Mouse (Mus musculus): ENCODE data around the gene Pex14. TPM values are rescaled to one million over a fixed set of nuclear protein-coding genes. Genes with fewer than 3 reads are reported as not detected.
A peak's percentile ranks its signal among the peaks of the same experiment; 100 is the strongest.

The Pex14 gene
- 51.1 and 54.3 TPM in 2 replicates for polyA plus RNA-seq (2015; fragmentation: Nextera tagmentation; extraction: Ambion mirVana)

- Histone ChIP-seq H3K9me3 (no peaks in the 10 kb centered on the region), H3K36me3 (no peaks in the 10 kb centered on the region), H3K9ac (peak within 1 kb of the TSS; percentile 91), H3K27ac (peak within 1 kb of the TSS; percentile 44; the same call in 1 of the 2 replicates), H3K4me1 (peaks cover 18% of the 10 kb centered on the region), H3K4me3 (peak within 1 kb of the TSS; percentile 98), H3K27me3 (no peaks in the 10 kb centered on the region), H3K4me2 (replicated peaks) (peak within 1 kb of the TSS; percentile 96)
- WGBS = 0% methylated on average over 49 of the region's 50 CpGs
- peak; percentile 85 for ATAC-seq (ENCODE audit: low FRiP score, low read depth)
Measured at GRCm38 (mm10) chr4:149099369-149100017, at the start of gene Pex14. TSS of gene Pex14 (minus strand) at chr4:149099876.

- H3K27me3 ChIP-seq = no peaks in the 10 kb centered on the region
- no peak for ATAC-seq (ENCODE audit: low FRiP score, low read depth)
- 79% methylated on average over 9 of the region's 9 CpGs for WGBS
Measured at GRCm38 (mm10) chr4:149149196-149149595, 49.5 kb upstream of the Pex14 start.

DNA sequence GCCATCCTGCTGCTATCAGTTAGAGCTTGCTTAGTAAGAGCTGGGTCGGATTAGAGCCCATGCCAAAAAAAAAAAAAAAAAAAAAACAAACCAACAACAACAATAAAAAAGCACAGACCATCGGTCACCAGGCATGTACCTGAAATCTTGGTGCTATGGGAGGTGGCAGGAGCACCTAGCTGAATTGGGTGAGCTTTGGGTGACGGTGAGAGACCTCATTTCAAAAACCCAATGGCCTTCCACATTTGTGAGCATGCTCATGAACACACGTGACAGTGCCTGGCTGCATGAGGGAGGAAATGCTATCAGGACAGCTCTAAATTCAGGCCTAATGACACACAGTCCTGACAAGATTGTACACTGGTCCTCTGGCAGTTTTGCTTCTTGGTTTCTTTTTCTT, 48.4 kb upstream of the Pex14 start:
- no peak for ATAC-seq (ENCODE audit: low FRiP score, low read depth)
- Histone ChIP-seq H3K4me3 (no peak overlapping the region), H3K9me3 (no peaks in the 10 kb centered on the region), H3K36me3 (peaks cover 42% of the 10 kb centered on the region), H3K27ac (no peak overlapping the region), H3K4me2 (replicated peaks) (no peak overlapping the region), H3K9ac (no peak overlapping the region), H3K4me1 (0 out of 2 replicates have a peak, but pooled peaks cover 6% of the 10 kb centered on the region), H3K27me3 (no peaks in the 10 kb centered on the region)
- 73% methylated on average over 4 of the region's 4 CpGs for WGBS

More at GRCm38 (mm10) chr4:149149196-149149595, 49.5 kb upstream of the Pex14 start:
- Histone ChIP-seq H3K36me3 (peaks cover 54% of the 10 kb centered on the region), H3K4me2 (replicated peaks) (no peak overlapping the region), H3K4me1 (0 out of 2 replicates have a peak, but pooled peaks cover 6% of the 10 kb centered on the region), H3K9ac (no peak overlapping the region), H3K27ac (no peak overlapping the region), H3K4me3 (no peak overlapping the region), H3K9me3 (no peaks in the 10 kb centered on the region)

DNA sequence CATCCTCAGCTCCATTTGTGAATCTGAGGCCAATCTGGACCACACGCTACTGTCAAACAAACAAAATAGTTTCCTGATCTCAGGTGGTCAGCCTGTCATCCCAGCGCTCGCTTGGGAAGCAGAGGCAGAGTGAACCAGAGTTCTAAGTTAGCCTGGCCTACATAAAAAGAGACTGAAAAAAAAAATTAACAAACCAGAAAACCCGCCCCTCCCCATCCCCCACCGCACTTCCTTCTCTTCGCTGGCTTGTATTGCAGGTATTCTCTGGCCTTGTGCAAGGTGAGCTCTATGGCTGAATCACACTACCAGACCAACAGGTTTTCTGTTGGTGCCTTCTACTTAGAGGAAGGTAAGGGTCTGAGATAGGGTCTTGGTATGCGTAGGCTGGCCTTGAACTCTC, 47.9 kb upstream of the Pex14 start:
- ATAC-seq (ENCODE audit: low FRiP score, low read depth) = no peak
- no peaks in the 10 kb centered on the region for H3K27me3 ChIP-seq
- WGBS = 84% methylated on average over 7 of the region's 7 CpGs

DNA sequence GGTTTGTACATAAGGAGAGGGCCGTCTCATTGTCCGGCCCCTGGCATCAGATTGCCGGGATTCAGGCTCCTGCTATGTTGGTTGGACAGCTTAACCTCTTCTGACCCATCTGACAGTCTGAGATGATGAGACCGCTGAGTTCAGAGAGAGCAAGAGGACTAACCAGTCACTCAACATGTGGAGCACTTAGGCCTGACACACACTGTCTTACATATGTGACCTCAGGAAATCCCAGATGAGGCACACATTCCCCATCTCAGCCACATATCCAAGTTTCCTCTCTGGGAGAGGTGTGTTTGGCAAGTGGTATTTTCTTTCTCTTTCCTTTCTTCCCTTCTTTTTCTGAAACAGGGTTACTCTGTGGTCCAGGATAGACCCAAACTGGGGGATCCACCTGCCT, 45.5 kb upstream of the Pex14 start:
- no peak for ATAC-seq (ENCODE audit: low FRiP score, low read depth)
- H3K27ac ChIP-seq = no peak overlapping the region
- no peak overlapping the region for H3K4me3 ChIP-seq
- 84% methylated on average over 4 of the region's 4 CpGs for WGBS
- H3K9me3 ChIP-seq = no peaks in the 10 kb centered on the region
- H3K4me1 ChIP-seq = 0 out of 2 replicates have a peak, but pooled peaks cover 6% of the 10 kb centered on the region
- peaks cover 13% of the 10 kb centered on the region for H3K36me3 ChIP-seq
- H3K4me2 ChIP-seq (replicated peaks) = no peak overlapping the region
- no peak overlapping the region for H3K9ac ChIP-seq
- no peaks in the 10 kb centered on the region for H3K27me3 ChIP-seq

More for the DNA sequence above, 47.9 kb upstream of the Pex14 start:
- no peaks in the 10 kb centered on the region for H3K9me3 ChIP-seq
- no peak overlapping the region for H3K4me3 ChIP-seq
- H3K4me2 ChIP-seq (replicated peaks) = no peak overlapping the region
- 0 out of 2 replicates have a peak, but pooled peaks cover 6% of the 10 kb centered on the region for H3K4me1 ChIP-seq
- H3K9ac ChIP-seq = no peak overlapping the region
- peaks cover 37% of the 10 kb centered on the region for H3K36me3 ChIP-seq
- H3K27ac ChIP-seq = no peak overlapping the region

DNA sequence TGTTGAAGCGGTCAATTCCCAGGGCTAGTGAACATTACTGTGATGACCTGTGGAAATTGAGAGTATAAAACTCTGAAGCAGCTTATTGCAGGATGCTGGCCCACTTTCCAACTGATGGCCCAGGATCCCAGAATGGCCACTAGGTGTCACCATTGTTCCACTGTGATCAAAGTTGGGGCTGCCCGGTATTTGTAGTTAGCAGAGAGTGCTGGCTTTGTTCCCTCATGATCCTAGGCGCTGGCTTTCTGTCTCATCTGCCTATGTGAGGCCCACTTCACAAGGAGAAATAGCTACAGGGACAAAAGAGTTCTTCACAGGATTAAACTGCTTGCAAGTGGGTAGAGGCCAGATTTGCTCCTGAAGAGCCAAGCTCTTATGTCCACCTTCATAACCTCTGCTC, 44.8 kb upstream of the Pex14 start:
- Histone ChIP-seq H3K36me3 (peaks cover 6% of the 10 kb centered on the region), H3K4me1 (0 out of 2 replicates have a peak, but pooled peaks cover 6% of the 10 kb centered on the region), H3K27ac (no peak overlapping the region), H3K4me3 (no peak overlapping the region), H3K4me2 (replicated peaks) (no peak overlapping the region), H3K27me3 (no peaks in the 10 kb centered on the region), H3K9me3 (no peaks in the 10 kb centered on the region), H3K9ac (no peak overlapping the region)
- ATAC-seq (ENCODE audit: low FRiP score, low read depth) = peak; percentile 88
- WGBS = 7% methylated on average over 3 of the region's 3 CpGs

DNA sequence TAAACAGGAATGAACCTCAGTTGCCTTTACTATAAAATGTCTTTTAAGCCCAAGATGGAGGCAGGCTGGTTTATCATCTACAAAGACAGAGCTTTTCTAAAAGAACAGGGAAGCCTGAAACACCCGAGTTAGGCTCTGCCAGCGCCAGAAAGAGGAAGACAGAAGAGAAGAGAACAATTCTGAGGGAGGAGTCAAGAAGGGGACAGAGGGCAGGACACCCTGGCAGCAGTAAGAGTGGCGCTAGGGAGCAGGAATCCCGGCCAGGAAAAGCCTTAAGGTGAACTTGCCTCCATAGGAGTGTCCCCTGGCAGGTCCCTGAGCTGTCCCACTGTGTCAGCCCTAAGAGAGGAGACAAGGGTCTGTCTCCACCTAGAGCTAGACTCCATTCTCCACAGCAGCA, 43.9 kb upstream of the Pex14 start:
- Histone ChIP-seq H3K9ac (no peak overlapping the region), H3K27ac (no peak overlapping the region), H3K4me1 (0 out of 2 replicates have a peak, but pooled peaks cover 6% of the 10 kb centered on the region), H3K9me3 (no peaks in the 10 kb centered on the region), H3K27me3 (no peaks in the 10 kb centered on the region), H3K4me3 (no peak overlapping the region), H3K36me3 (no peaks in the 10 kb centered on the region), H3K4me2 (replicated peaks) (no peak overlapping the region)
- 38% methylated on average over 4 of the region's 4 CpGs for WGBS
- no peak for ATAC-seq (ENCODE audit: low FRiP score, low read depth)

DNA sequence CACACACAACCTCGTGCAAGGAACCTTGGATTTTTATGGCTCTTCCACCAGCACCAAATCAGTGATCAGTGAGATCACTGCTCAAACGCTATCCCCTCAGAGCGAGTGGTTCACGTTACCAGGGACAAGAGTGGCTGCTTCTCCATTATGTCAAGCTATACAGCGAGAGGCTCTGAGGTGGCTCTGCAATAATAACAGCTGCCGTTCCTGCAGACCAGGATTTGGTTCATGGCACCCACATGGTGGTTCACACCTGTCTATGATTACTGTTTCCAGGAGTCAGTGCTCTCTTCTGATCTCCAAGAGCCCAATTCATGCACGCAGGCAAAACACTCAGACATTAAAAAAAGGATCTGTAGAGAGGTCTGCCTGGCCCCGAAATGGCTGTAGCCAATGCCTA, 38.8 kb upstream of the Pex14 start:
- WGBS = 55% methylated on average over 8 of the region's 8 CpGs
- no peak for ATAC-seq (ENCODE audit: low FRiP score, low read depth)
- H3K4me3 ChIP-seq = no peak overlapping the region

DNA sequence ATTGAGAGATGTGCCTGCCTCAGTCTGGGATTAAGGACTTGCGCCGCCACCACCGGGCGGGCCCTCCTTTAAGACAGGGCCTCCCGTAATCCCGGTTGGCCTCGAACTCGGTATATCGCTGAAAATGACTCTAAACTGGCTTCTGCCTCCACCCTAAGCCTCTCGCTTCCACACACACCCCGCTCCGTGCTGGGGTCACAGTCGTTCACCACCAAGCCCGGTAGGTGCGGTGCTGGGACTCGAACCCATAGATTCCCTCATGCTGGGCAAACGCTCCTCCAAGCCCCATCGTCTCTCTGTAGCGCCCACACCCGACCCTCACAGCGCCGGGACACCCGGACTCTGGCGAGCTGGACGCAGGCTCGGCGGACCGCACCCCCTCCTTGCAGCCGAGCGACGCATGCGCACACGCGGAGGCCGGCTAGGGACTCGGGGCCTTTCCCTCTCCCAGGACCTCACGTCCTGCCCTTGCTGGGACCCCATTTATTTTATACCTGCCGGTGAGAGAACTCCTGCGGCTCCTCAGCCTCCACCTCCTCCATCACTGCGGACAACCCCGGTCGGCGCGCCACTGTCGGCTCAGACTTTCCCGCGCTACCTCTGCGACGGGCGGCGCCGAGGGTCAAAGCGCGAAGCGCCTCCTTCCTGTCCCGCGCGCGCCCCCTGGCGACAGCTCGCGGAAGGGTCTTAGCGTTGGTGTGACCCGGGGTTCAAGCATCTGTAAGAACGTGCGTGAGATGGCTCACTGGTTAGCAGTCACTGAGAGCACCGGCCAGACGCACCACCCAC, 37.5 kb upstream of the Pex14 start, which contains the start of gene Cenps:
Gene Cenps, minus strand, starts transcription at position 648 of the 789 bp plus-strand sequence.
- no peaks in the 10 kb centered on the region; the same call in 1 of the 2 replicates for H3K36me3 ChIP-seq
- WGBS = under 1% methylated on average over 68 of the region's 68 CpGs
- peak; percentile 91 for ATAC-seq (ENCODE audit: low FRiP score, low read depth)

More for the DNA sequence above, 38.8 kb upstream of the Pex14 start:
- no peaks in the 10 kb centered on the region; the same call in 1 of the 2 replicates for H3K36me3 ChIP-seq
- H3K27ac ChIP-seq = no peak overlapping the region
- H3K9me3 ChIP-seq = no peaks in the 10 kb centered on the region
- no peaks in the 10 kb centered on the region for H3K27me3 ChIP-seq
- H3K4me2 ChIP-seq (replicated peaks) = no peak overlapping the region
- no peak overlapping the region for H3K9ac ChIP-seq
- peaks cover 8% of the 10 kb centered on the region for H3K4me1 ChIP-seq

GRCm38 (mm10) chr4:149136116-149136850, 36.6 kb upstream of the Pex14 start:
- ATAC-seq (ENCODE audit: low FRiP score, low read depth) = no peak
- Histone ChIP-seq H3K4me1 (peaks cover 8% of the 10 kb centered on the region), H3K27ac (no peak overlapping the region), H3K9ac (peak overlapping the region; percentile 75), H3K4me2 (replicated peaks) (peak overlapping the region; percentile 72), H3K36me3 (peaks cover 6% of the 10 kb centered on the region), H3K4me3 (peak overlapping the region; percentile 60), H3K9me3 (no peaks in the 10 kb centered on the region), H3K27me3 (no peaks in the 10 kb centered on the region)
- 63% methylated on average over 18 of the region's 18 CpGs for WGBS

More for the DNA sequence above, 37.5 kb upstream of the Pex14 start, which contains the start of gene Cenps:
- H3K4me2 ChIP-seq (replicated peaks) = peak within 1 kb of the TSS; percentile 72
- no peaks in the 10 kb centered on the region for H3K27me3 ChIP-seq
- H3K4me3 ChIP-seq = peak within 1 kb of the TSS; percentile 60
- peak within 1 kb of the TSS; percentile 89 for H3K27ac ChIP-seq
- H3K9ac ChIP-seq = peak within 1 kb of the TSS; percentile 75
- no peaks in the 10 kb centered on the region for H3K9me3 ChIP-seq
- H3K4me1 ChIP-seq = peaks cover 8% of the 10 kb centered on the region

- Histone ChIP-seq H3K36me3 (peaks cover 29% of the 10 kb centered on the region), H3K4me2 (replicated peaks) (no peak overlapping the region), H3K4me3 (no peak overlapping the region), H3K27ac (no peak overlapping the region), H3K9ac (no peak overlapping the region), H3K9me3 (no peaks in the 10 kb centered on the region), H3K4me1 (peaks cover 8% of the 10 kb centered on the region), H3K27me3 (no peaks in the 10 kb centered on the region)
- no peak for ATAC-seq (ENCODE audit: low FRiP score, low read depth)
- 79% methylated on average over 5 of the region's 5 CpGs for WGBS
Measured at GRCm38 (mm10) chr4:149133395-149133794, 33.7 kb upstream of the Pex14 start.

All from limb, embryonic 13.5 days (tissue).